Mouse (Mus musculus) C2C12 (cell line): ENCODE data around the gene Top3a.

Experiments
- CTCF ChIP-seq: IDR thresholded peaks from one replicate; pipeline ENCODE4 v1.5.1; 2011; ENCODE audit not compliant: control insufficient read depth, insufficient read depth, insufficient read length
- FOSL1 ChIP-seq: IDR thresholded peaks from one replicate; pipeline ENCODE4 v1.8.0; 2011; ENCODE audit warnings: mild to moderate bottlenecking, low read length; ENCODE audit not compliant: poor library complexity, insufficient read depth, severe bottlenecking
- MAX ChIP-seq: IDR thresholded peaks from one replicate; pipeline ENCODE4 v1.6.1; 2011; ENCODE audit warnings: mild to moderate bottlenecking, control low read depth
- MYOG ChIP-seq: IDR thresholded peaks from one replicate; pipeline ENCODE4 v1.6.1; 2011; ENCODE audit not compliant: control insufficient read depth, insufficient read length; ENCODE audit errors: extremely low read depth

- TF ChIP-seq CTCF = no peak
- TF ChIP-seq FOSL1 = no peak
- no peak for TF ChIP-seq MAX
- TF ChIP-seq MYOG = no peak
Measured at GRCm38 (mm10) chr11:60706076-60706475, 71.1 kb downstream of the Top3a start.
